Mouse (Mus musculus) forebrain, postnatal 0 days (tissue): ENCODE results near the gene 9930104L06Rik. TPM values are rescaled to one million over a fixed set of nuclear protein-coding genes. Genes with fewer than 3 reads are reported as not detected.
"Not testable (repeated sequence)": the region's sequence is repeated elsewhere in the genome, so short reads cannot be mapped to it uniquely, and the experiment has no call there.

Experiments used
- ATAC-seq: fragments of 200-750 bp; cut with Nextera tagmentation; 2 replicates; pipeline ENCODE4 v1.8.0; 2017; ENCODE audit warnings: mild to moderate bottlenecking, moderate library complexity
- DNase-seq: peaks from one replicate; pipeline ENCODE4 v3.0.0-alpha.2; 2015
- H3K27ac ChIP-seq: fragments of 300-500 bp; sonication (generic); 2 replicates; pipeline ENCODE4 v1.5.1; 2014; ENCODE audit warnings: low read depth, mild to moderate bottlenecking, antibody characterized with exemption, low read length, moderate library complexity, mixed read lengths
- H3K27me3 ChIP-seq: fragments of 300-500 bp; sonication (generic); 2 replicates; pipeline ENCODE4 v1.6.1; 2014; ENCODE audit warnings: mild to moderate bottlenecking, low read length, mixed read lengths; ENCODE audit not compliant: insufficient read depth
- H3K36me3 ChIP-seq: fragments of 300-500 bp; sonication (generic); 2 replicates; pipeline ENCODE4 v1.6.1; 2014; ENCODE audit warnings: mild to moderate bottlenecking, moderate library complexity; ENCODE audit not compliant: insufficient read depth
- H3K4me1 ChIP-seq: fragments of 300-500 bp; sonication (generic); 2 replicates; pipeline ENCODE4 v1.6.1; 2014; ENCODE audit warnings: antibody characterized with exemption; ENCODE audit not compliant: insufficient read depth
- H3K4me2 ChIP-seq: fragments of 300-500 bp; sonication (generic); 2 replicates; pipeline ENCODE4 v1.6.1; 2014; ENCODE audit warnings: low read depth, mild to moderate bottlenecking, moderate library complexity
- H3K4me3 ChIP-seq: fragments of 300-500 bp; sonication (generic); 2 replicates; pipeline ENCODE4 v1.5.1; 2014; ENCODE audit warnings: low read depth, low read length, mixed read lengths
- H3K9ac ChIP-seq: fragments of 300-500 bp; sonication (generic); 2 replicates; pipeline ENCODE4 v1.6.1; 2014; ENCODE audit warnings: mild to moderate bottlenecking
- H3K9me3 ChIP-seq: fragments of 300-500 bp; sonication (generic); 2 replicates; pipeline ENCODE4 v1.6.1; 2016; ENCODE audit warnings: low read length
- CTCF ChIP-seq: sonication (generic); IDR thresholded peaks from 2 replicates; pipeline ENCODE4 v1.5.1; 2016; ENCODE audit warnings: antibody characterized with exemption, control low read depth, low read depth
- WGBS: fragments of 180-500 bp; shearing (Covaris S2); extraction: QIAGEN DNeasy Blood & Tissue Kit; methylation state at CpG from one replicate; pipeline ENCODE4 v1.1.7; 2014; 5-methylcytosine and 5-hydroxymethylcytosine counted together
- polyA plus RNA-seq: library from polyadenylated mRNA; unstranded; fragments of >200 nt; fragmentation: Nextera tagmentation; extraction: Ambion mirVana; gene quantifications from 2 replicates; pipeline ENCODE4 v1.2.1, GENCODE M21; 2015
- total RNA-seq: library from RNA; depleted of rRNA; stranded (reverse); fragments of >200 nt; gene quantifications from 2 replicates; pipeline ENCODE4 v1.2.3, GENCODE M21; 2014

Gene 9930104L06Rik
- total and polyA plus RNA-seq, 2 experiments from 2014 or later = 8.7 to 36.1 TPM

GRCm38 (mm10) chr4:124898428-124898827 lies 38.4 kb upstream of the 9930104L06Rik start:
- ATAC-seq (no peak), DNase-seq (no peak)
- H3K36me3 ChIP-seq = no peaks in the 10 kb centered on the region
- no peak for TF ChIP-seq CTCF
- H3K4me1 ChIP-seq = no peaks in the 10 kb centered on the region
- H3K9ac ChIP-seq = no peak overlapping the region
- H3K27ac ChIP-seq = no peak overlapping the region
- H3K4me3 ChIP-seq = no peak overlapping the region
- no peaks in the 10 kb centered on the region for H3K9me3 ChIP-seq
- 23% methylated on average over 10 of the region's 10 CpGs for WGBS
- peaks cover 11% of the 10 kb centered on the region; the same call in 1 of the 2 replicates for H3K27me3 ChIP-seq
- no peak overlapping the region for H3K4me2 ChIP-seq

- no peaks in the 10 kb centered on the region for H3K36me3 ChIP-seq
- H3K4me3 ChIP-seq = no peak overlapping the region
- no peak overlapping the region for H3K9ac ChIP-seq
- H3K4me1 ChIP-seq = no peaks in the 10 kb centered on the region
- H3K4me2 ChIP-seq = no peak overlapping the region
- no peak overlapping the region for H3K27ac ChIP-seq
- no peak for DNase-seq
- H3K9me3 ChIP-seq = no peaks in the 10 kb centered on the region
- ATAC-seq = no peak
- no peak for TF ChIP-seq CTCF
- 55% methylated on average over 5 of the region's 5 CpGs for WGBS
- peaks cover 11% of the 10 kb centered on the region; the same call in 1 of the 2 replicates for H3K27me3 ChIP-seq
Measured at GRCm38 (mm10) chr4:124899906-124900305, 36.9 kb upstream of the 9930104L06Rik start.

- Histone ChIP-seq H3K4me1 (no peaks in the 10 kb centered on the region; the same call in 1 of the 2 replicates), H3K27ac (no peak overlapping the region), H3K36me3 (no peaks in the 10 kb centered on the region), H3K4me3 (no peak overlapping the region), H3K9ac (no peak overlapping the region), H3K4me2 (no peak overlapping the region), H3K27me3 (no peaks in the 10 kb centered on the region), H3K9me3 (no peaks in the 10 kb centered on the region)
- WGBS = 75% methylated on average over 4 of the region's 4 CpGs
- TF ChIP-seq CTCF = no peak
- ATAC-seq (no peak), DNase-seq (no peak)
Measured at GRCm38 (mm10) chr4:124905417-124905816, 31.4 kb upstream of the 9930104L06Rik start.

GRCm38 (mm10) chr4:124905971-124906822 lies 30.7 kb upstream of the 9930104L06Rik start:
- Histone ChIP-seq H3K9me3 (no peaks in the 10 kb centered on the region), H3K4me3 (no peak overlapping the region), H3K27ac (no peak overlapping the region), H3K4me1 (no peaks in the 10 kb centered on the region; the same call in 1 of the 2 replicates), H3K4me2 (peak overlapping the region; percentile 43), H3K9ac (peak overlapping the region; percentile 28; the same call in 1 of the 2 replicates), H3K27me3 (no peaks in the 10 kb centered on the region), H3K36me3 (no peaks in the 10 kb centered on the region)
- WGBS = 6% methylated on average over 21 of the region's 21 CpGs
- ATAC-seq (peak; percentile 75), DNase-seq (peak; percentile 48)
- TF ChIP-seq CTCF = no peak

- H3K9ac ChIP-seq = no peak overlapping the region
- H3K27me3 ChIP-seq = no peaks in the 10 kb centered on the region
- WGBS = 89% methylated on average over 5 of the region's 5 CpGs
- no peak for TF ChIP-seq CTCF
- H3K27ac ChIP-seq = no peak overlapping the region
- H3K4me1 ChIP-seq = no peaks in the 10 kb centered on the region
- H3K4me2 ChIP-seq = no peak overlapping the region
- H3K4me3 ChIP-seq = no peak overlapping the region
- H3K9me3 ChIP-seq = no peaks in the 10 kb centered on the region
- DNase-seq (no peak), ATAC-seq (no peak)
- 0 out of 2 replicates have a peak, but pooled peaks cover 6% of the 10 kb centered on the region for H3K36me3 ChIP-seq
Measured at GRCm38 (mm10) chr4:124928102-124928501, 8.7 kb upstream of the 9930104L06Rik start.

- H3K4me2 ChIP-seq, H3K4me3 ChIP-seq, DNase-seq, H3K9me3 ChIP-seq, H3K9ac ChIP-seq, H3K4me1 ChIP-seq, H3K27ac ChIP-seq, H3K27me3 ChIP-seq, ATAC-seq: not testable (repeated sequence)
- WGBS = 93% methylated on average over 4 of the region's 4 CpGs
- peaks cover 26% of the 10 kb centered on the region for H3K36me3 ChIP-seq
Measured at GRCm38 (mm10) chr4:124939211-124939610, 2.4 kb downstream of the 9930104L06Rik start, which contains the start of gene Cdca8. Cdca8 (minus strand) TSS chr4:124939311.

- peak; percentile 97 for TF ChIP-seq CTCF
- H3K4me3 ChIP-seq = no peak overlapping the region
- H3K27ac ChIP-seq = no peak overlapping the region
- peak; percentile 92 for DNase-seq
- no peak overlapping the region for H3K9ac ChIP-seq
- peak; percentile 53 for ATAC-seq
- no peaks in the 10 kb centered on the region for H3K4me1 ChIP-seq
- 3% methylated on average over 4 of the region's 4 CpGs for WGBS
- peaks cover 26% of the 10 kb centered on the region for H3K36me3 ChIP-seq
- H3K9me3 ChIP-seq = no peaks in the 10 kb centered on the region
- H3K4me2 ChIP-seq = no peak overlapping the region
- H3K27me3 ChIP-seq = no peaks in the 10 kb centered on the region
Measured at GRCm38 (mm10) chr4:124943022-124943421, 6.2 kb downstream of the 9930104L06Rik start.
